Mouse (Mus musculus) bone marrow, adult 2 months (tissue): ENCODE data around the gene Zfp106. TPM values are rescaled to one million over a fixed set of nuclear protein-coding genes. Genes with fewer than 3 reads are reported as not detected.
A peak's percentile ranks its signal among the peaks of the same experiment; 100 is the strongest.
"Not testable (repeated sequence)": the region's sequence is repeated elsewhere in the genome, so short reads cannot be mapped to it uniquely, and the experiment has no call there.

ENCODE experiments used
- H3K27ac ChIP-seq: fragments of 200-500 bp; 2 replicates; pipeline ENCODE4 v1.5.1; 2012; ENCODE audit warnings: low read depth, mild to moderate bottlenecking, control low read depth, inconsistent platforms, low read length; ENCODE audit not compliant: control insufficient read depth, poor library complexity, insufficient read depth
- H3K4me1 ChIP-seq: fragments of 200-500 bp; 2 replicates; pipeline ENCODE4 v1.6.1; 2011; ENCODE audit warnings: low read length; ENCODE audit not compliant: control insufficient read depth, insufficient read depth
- H3K4me3 ChIP-seq: fragments of 200-500 bp; replicated peaks from 2 replicates; pipeline ENCODE3; 2011; ENCODE audit warnings: mild to moderate bottlenecking, low read depth, low read length, control low read depth; ENCODE audit not compliant: control insufficient read depth
- CTCF ChIP-seq: fragments of 200-500 bp; IDR thresholded peaks from 2 replicates; pipeline ENCODE4 v1.5.1; 2011; ENCODE audit warnings: low read length, control low read depth; ENCODE audit not compliant: control insufficient read depth, insufficient read depth
- POLR2A ChIP-seq: fragments of 200-500 bp; IDR thresholded peaks from 2 replicates; pipeline ENCODE4 v1.6.1; 2011; ENCODE audit warnings: low read depth, mild to moderate bottlenecking, control low read depth, low read length, borderline replicate concordance; ENCODE audit not compliant: control insufficient read depth
- WGBS: fragments of 180-500 bp; shearing (Covaris S2); methylation state at CpG from one replicate; pipeline ENCODE4 v1.1.7; 2018; 5-methylcytosine and 5-hydroxymethylcytosine counted together
- polyA plus RNA-seq: library from polyadenylated mRNA; stranded (reverse); fragments of >200 nt; gene quantifications from 2 replicates; pipeline ENCODE4 v1.2.4, GENCODE M21; 2011; ENCODE audit warnings: low replicate concordance; ENCODE audit not compliant: missing spikeins, insufficient read depth, insufficient read length

Zfp106 gene
- polyA plus RNA-seq, 1 experiment = 27.3 TPM

- TF ChIP-seq POLR2A (no peak), CTCF (no peak)
Observed at GRCm38 (mm10) chr2:120565363-120565762, 1.7 kb upstream of the Zfp106 start.

GRCm38 (mm10) chr2:120564548-120565188 is 1.0 kb upstream of the Zfp106 start:
- not testable (repeated sequence) for H3K27ac ChIP-seq, H3K4me1 ChIP-seq, H3K4me3 ChIP-seq
- WGBS = 63% methylated on average over 4 of the region's 4 CpGs

More at GRCm38 (mm10) chr2:120565363-120565762, 1.7 kb upstream of the Zfp106 start:
- H3K4me1 ChIP-seq = no peaks in the 10 kb centered on the region; the same call in 1 of the 2 replicates
- 9% methylated on average over 2 of the region's 2 CpGs for WGBS
- no peak overlapping the region for H3K4me3 ChIP-seq
- H3K27ac ChIP-seq = no peak overlapping the region

- 7% methylated on average over 9 of the region's 9 CpGs for WGBS
- TF ChIP-seq CTCF (no peak), POLR2A (no peak)
- no peak overlapping the region; the same call in 1 of the 2 replicates for H3K27ac ChIP-seq
- H3K4me1 ChIP-seq = no peaks in the 10 kb centered on the region; the same call in 1 of the 2 replicates
- H3K4me3 ChIP-seq = peak overlapping the region; percentile 88
Observed at GRCm38 (mm10) chr2:120562859-120563234, 796 bp downstream of the Zfp106 start.

GRCm38 (mm10) chr2:120561524-120561923 is 2.1 kb downstream of the Zfp106 start:
- no peak overlapping the region for H3K27ac ChIP-seq
- no peaks in the 10 kb centered on the region; the same call in 1 of the 2 replicates for H3K4me1 ChIP-seq
- TF ChIP-seq POLR2A = no peak
- no peak for TF ChIP-seq CTCF
- 84% methylated on average over 1 of the region's 1 CpGs for WGBS
- no peak overlapping the region for H3K4me3 ChIP-seq

GRCm38 (mm10) chr2:120558813-120559212 is 4.8 kb downstream of the Zfp106 start:
- Histone ChIP-seq H3K27ac (no peak overlapping the region), H3K4me1 (no peaks in the 10 kb centered on the region; the same call in 1 of the 2 replicates), H3K4me3 (no peak overlapping the region)
- WGBS = 29% methylated on average over 3 of the region's 3 CpGs
- TF ChIP-seq POLR2A (no peak), CTCF (no peak)

- 83% methylated on average over 3 of the region's 3 CpGs for WGBS
- TF ChIP-seq CTCF (no peak), POLR2A (no peak)
- Histone ChIP-seq H3K4me3 (no peak overlapping the region), H3K27ac (no peak overlapping the region), H3K4me1 (no peaks in the 10 kb centered on the region; the same call in 1 of the 2 replicates)
Observed at GRCm38 (mm10) chr2:120556868-120557267, 6.8 kb downstream of the Zfp106 start.

GRCm38 (mm10) chr2:120544732-120545131 is 18.9 kb downstream of the Zfp106 start:
- H3K4me3 ChIP-seq = no peak overlapping the region
- no peaks in the 10 kb centered on the region for H3K4me1 ChIP-seq
- 36% methylated on average over 2 of the region's 2 CpGs for WGBS
- no peak overlapping the region for H3K27ac ChIP-seq
- TF ChIP-seq CTCF (no peak), POLR2A (no peak)

GRCm38 (mm10) chr2:120539778-120540208 is 23.9 kb downstream of the Zfp106 start:
- 39% methylated on average over 1 of the region's 1 CpGs for WGBS
- Histone ChIP-seq H3K4me3 (no peak overlapping the region), H3K4me1 (0 out of 2 replicates have a peak, but pooled peaks cover 2% of the 10 kb centered on the region), H3K27ac (peak overlapping the region; percentile 26; the same call in 1 of the 2 replicates)
- TF ChIP-seq POLR2A = no peak
- no peak for TF ChIP-seq CTCF
